Mouse (Mus musculus): ENCODE measurements at regions not wholly inside any gene's neighbourhood (a gene's known extent, or its start where the extent isn't known, plus 50 kb on each side); places are given as distances from the start of the nearest gene placed in this dataset.
A peak's percentile ranks its signal among the peaks of the same experiment; 100 is the strongest.

GRCm38 (mm10) chr4:89446156-89446716 lies 135.4 kb upstream of the Cdkn2b start:
- DNase-seq, result no peak

GRCm38 (mm10) chr4:89445214-89446155 lies 134.6 kb upstream of the Cdkn2b start:
- DNase-seq, result no peak

- DNase-seq, result no peak
These were observed 131.7 kb upstream of the Cdkn2b start for GRCm38 (mm10) chr4:89442526-89442925.

GRCm38 (mm10) chr4:89440821-89441220 lies 130.0 kb upstream of the Cdkn2b start:
- no peak for DNase-seq

- no peak for DNase-seq
These were observed 129.5 kb upstream of the Cdkn2b start for GRCm38 (mm10) chr4:89440326-89440725.

GRCm38 (mm10) chr4:89438665-89439064 lies 127.8 kb upstream of the Cdkn2b start:
- no peak for DNase-seq

GRCm38 (mm10) chr4:89436764-89437163 lies 125.9 kb upstream of the Cdkn2b start:
- no peak for DNase-seq

GRCm38 (mm10) chr4:89434152-89434551 lies 123.3 kb upstream of the Cdkn2b start:
- DNase-seq, result no peak

- no peak for DNase-seq
These were observed 122.7 kb upstream of the Cdkn2b start for GRCm38 (mm10) chr4:89433528-89433927.

- no peak for DNase-seq
These were observed 120.7 kb upstream of the Cdkn2b start for GRCm38 (mm10) chr4:89431520-89431919.

- DNase-seq, result no peak
These were observed 117.6 kb upstream of the Cdkn2b start for GRCm38 (mm10) chr4:89428465-89428864.

GRCm38 (mm10) chr4:89427345-89428293 lies 116.8 kb upstream of the Cdkn2b start:
- DNase-seq, result peak; percentile 43 to 71

- peak in 1 of 2 experiments; percentile 31 for DNase-seq
These were observed 115.1 kb upstream of the Cdkn2b start for GRCm38 (mm10) chr4:89425916-89426315.

- DNase-seq, result peak; percentile 21 to 24
These were observed 111.0 kb upstream of the Cdkn2b start for GRCm38 (mm10) chr4:89421694-89422354.

- DNase-seq, result no peak
These were observed 110.0 kb upstream of the Cdkn2b start for GRCm38 (mm10) chr4:89420868-89421267.

- no peak for DNase-seq
These were observed 108.7 kb upstream of the Cdkn2b start for GRCm38 (mm10) chr4:89419507-89419906.

- DNase-seq, result no peak
These were observed 94.9 kb upstream of the Cdkn2b start for GRCm38 (mm10) chr4:89405624-89406167.

- DNase-seq, result no peak
These were observed 92.3 kb upstream of the Cdkn2b start for GRCm38 (mm10) chr4:89403151-89403550.

- DNase-seq, result no peak
These were observed 91.5 kb upstream of the Cdkn2b start for GRCm38 (mm10) chr4:89402324-89402723.

- no peak for DNase-seq
These were observed 90.9 kb upstream of the Cdkn2b start for GRCm38 (mm10) chr4:89401696-89402095.

GRCm38 (mm10) chr4:89400342-89400741 lies 89.5 kb upstream of the Cdkn2b start:
- no peak for DNase-seq

GRCm38 (mm10) chr4:89399277-89399676 lies 88.4 kb upstream of the Cdkn2b start:
- DNase-seq, result no peak
